Mouse (Mus musculus): ENCODE measurements around the gene Ccdc39. TPM values are rescaled to one million over a fixed set of nuclear protein-coding genes. Genes with fewer than 3 reads are reported as not detected.

Gene Ccdc39
- total RNA-seq, 2 experiments from 2014 or later = 27.4 to 28.1 TPM

- DNase-seq (ENCODE audit: extremely low spot score in 1 of 2, low spot score in 2 of 2) = no peak
- no peak for TF ChIP-seq CTCF (IDR thresholded peaks at IDR 0.05)
- intact Hi-C loops (cut with DNase I) = loop anchor here (10.0 kb wide), 2 partner anchors 364 to 1634 kb away; no protein-coding TSS in a partner anchor
- H3K27ac ChIP-seq = no peak overlapping the region
- H3K4me3 ChIP-seq = no peak overlapping the region
Observed at GRCm38 (mm10) chr3:33850856-33851255, 6.7 kb upstream of the Ccdc39 start.

DNA sequence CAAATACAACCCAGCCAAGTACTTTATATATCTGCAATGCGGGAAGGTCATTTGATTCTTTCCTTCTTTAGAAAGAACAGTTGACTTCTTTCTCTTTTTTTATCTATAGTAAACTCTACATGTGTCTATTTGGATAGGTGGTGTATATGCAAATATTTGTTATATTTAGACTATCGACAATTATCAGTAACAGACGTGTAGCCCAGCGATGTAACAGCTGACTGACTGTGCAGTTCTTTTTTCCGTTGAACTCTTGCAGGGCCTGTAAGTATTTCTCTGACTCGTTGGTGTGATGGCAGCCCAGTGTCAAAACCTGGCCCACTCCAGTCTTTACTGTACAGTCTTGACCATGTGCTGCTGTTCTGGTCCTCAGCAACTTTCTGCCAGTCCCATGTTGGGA is 2.5 kb upstream of the Ccdc39 start:
- no peak overlapping the region for H3K4me3 ChIP-seq
- H3K27ac ChIP-seq = no peak overlapping the region
- no peak for TF ChIP-seq CTCF (IDR thresholded peaks at IDR 0.05)
- intact Hi-C loops (cut with DNase I) = no loop called here
- no peak for DNase-seq (ENCODE audit: extremely low spot score in 1 of 2, low spot score in 2 of 2)

- no peak overlapping the region for H3K4me3 ChIP-seq
- no peak overlapping the region for H3K27ac ChIP-seq
- no peak for DNase-seq (ENCODE audit: extremely low spot score in 1 of 2, low spot score in 2 of 2)
- TF ChIP-seq CTCF (IDR thresholded peaks at IDR 0.05) = no peak
- intact Hi-C loops (cut with DNase I) = loop anchor here (10.0 kb wide), 1 partner anchor 206 kb away; no protein-coding TSS in a partner anchor
Observed at GRCm38 (mm10) chr3:33838877-33839276, 5.2 kb downstream of the Ccdc39 start.

- TF ChIP-seq CTCF (IDR thresholded peaks at IDR 0.05) = no peak
- no peak for DNase-seq (ENCODE audit: extremely low spot score in 1 of 2, low spot score in 2 of 2)
- Histone ChIP-seq H3K27ac (no peak overlapping the region), H3K4me3 (no peak overlapping the region)
- intact Hi-C loops (cut with DNase I) = loop anchor here (10.0 kb wide), 1 partner anchor 208 kb away; no protein-coding TSS in a partner anchor
Observed at GRCm38 (mm10) chr3:33836576-33836975, 7.5 kb downstream of the Ccdc39 start.

GRCm38 (mm10) chr3:33832351-33832750 is 11.8 kb downstream of the Ccdc39 start:
- intact Hi-C loops (cut with DNase I) = loop anchor here (10.0 kb wide), 1 partner anchor 212 kb away; no protein-coding TSS in a partner anchor
- no peak overlapping the region for H3K27ac ChIP-seq
- TF ChIP-seq CTCF (IDR thresholded peaks at IDR 0.05) = no peak
- no peak overlapping the region for H3K4me3 ChIP-seq
- DNase-seq (ENCODE audit: extremely low spot score in 1 of 2, low spot score in 2 of 2) = no peak

GRCm38 (mm10) chr3:33824135-33824946 is 19.8 kb downstream of the Ccdc39 start:
- H3K27ac ChIP-seq = no peak overlapping the region
- no peak for DNase-seq (ENCODE audit: extremely low spot score in 1 of 2, low spot score in 2 of 2)
- intact Hi-C loops (cut with DNase I) = loop anchor here (1.0 kb wide), 1 partner anchor 94 kb away; no protein-coding TSS in a partner anchor
- H3K4me3 ChIP-seq = no peak overlapping the region
- TF ChIP-seq CTCF (IDR thresholded peaks at IDR 0.05) = peak; percentile 93

GRCm38 (mm10) chr3:33807151-33807550 is 37.0 kb downstream of the Ccdc39 start:
- intact Hi-C loops (cut with DNase I) = no loop called here
- TF ChIP-seq CTCF (IDR thresholded peaks at IDR 0.05) = no peak
- Histone ChIP-seq H3K4me3 (no peak overlapping the region), H3K27ac (peak overlapping the region; percentile 13)
- DNase-seq (ENCODE audit: extremely low spot score in 1 of 2, low spot score in 2 of 2) = no peak

- H3K27ac ChIP-seq = peak overlapping the region; percentile 98
- peak overlapping the region; percentile 68 for H3K4me3 ChIP-seq
- no peak for DNase-seq (ENCODE audit: extremely low spot score in 1 of 2, low spot score in 2 of 2)
- no peak for TF ChIP-seq CTCF (IDR thresholded peaks at IDR 0.05)
- intact Hi-C loops (cut with DNase I) = no loop called here
Observed at GRCm38 (mm10) chr3:33800513-33800820, 43.6 kb downstream of the Ccdc39 start.

DNA sequence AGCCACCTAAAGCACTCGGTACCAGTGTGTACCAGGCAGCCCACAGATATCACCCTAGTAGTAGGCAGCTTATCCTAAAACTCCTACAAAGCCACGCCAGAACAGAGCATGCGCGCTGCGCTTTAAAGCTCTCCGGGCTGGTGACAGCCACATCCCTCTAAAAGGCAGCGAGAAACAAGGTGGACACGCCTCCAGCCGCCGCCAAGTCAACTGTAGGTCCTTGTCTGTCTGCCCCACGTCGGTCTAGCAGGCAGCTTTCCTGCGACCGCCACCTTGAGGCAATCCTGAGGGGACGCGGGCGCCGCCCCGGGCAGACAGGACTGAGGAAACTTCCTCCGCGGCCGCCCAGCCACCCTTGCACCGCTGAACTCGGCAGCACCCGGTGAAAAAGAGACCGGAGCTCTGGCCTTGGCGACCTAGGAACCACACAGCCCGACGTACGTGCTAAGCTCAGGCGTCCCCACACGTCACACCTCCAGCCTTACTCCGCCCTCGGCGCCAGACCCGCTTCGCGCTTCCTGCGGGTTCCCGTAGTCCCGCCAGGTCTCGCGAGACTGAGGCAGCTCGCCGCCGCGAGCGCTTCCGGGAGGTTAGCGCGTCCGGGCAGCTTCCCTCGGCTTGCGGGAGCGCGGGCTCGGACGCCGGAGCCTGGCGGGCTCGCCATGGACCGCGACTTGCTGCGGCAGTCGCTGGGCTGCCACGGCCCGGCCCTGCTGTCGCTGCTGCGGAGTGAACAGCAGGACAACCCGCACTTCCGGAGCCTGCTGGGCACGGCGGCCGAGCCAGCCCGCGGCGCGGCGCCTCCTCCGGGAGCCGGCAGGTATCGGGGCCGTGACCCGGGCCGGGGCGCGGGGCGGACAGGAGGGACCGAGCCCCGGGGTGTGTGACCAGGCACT is 44.2 kb downstream of the Ccdc39 start, which contains the start of gene Ttc14:
TSS of gene Ttc14 (plus strand) at position 216 of the 896 bp plus-strand sequence.
- intact Hi-C loops (cut with DNase I) = loop anchor here (2.0 kb wide), 1 partner anchor 1063 kb away; the partner anchor contains the start of genes Mrpl47 and Ndufb5
- Histone ChIP-seq H3K4me3 (peak within 1 kb of the TSS; percentile 68), H3K27ac (peak within 1 kb of the TSS; percentile 98)
- DNase-seq (ENCODE audit: extremely low spot score in 1 of 2, low spot score in 2 of 2) = peak; percentile 97 to 100
- peak; percentile 44 for TF ChIP-seq CTCF (IDR thresholded peaks at IDR 0.05)

DNA sequence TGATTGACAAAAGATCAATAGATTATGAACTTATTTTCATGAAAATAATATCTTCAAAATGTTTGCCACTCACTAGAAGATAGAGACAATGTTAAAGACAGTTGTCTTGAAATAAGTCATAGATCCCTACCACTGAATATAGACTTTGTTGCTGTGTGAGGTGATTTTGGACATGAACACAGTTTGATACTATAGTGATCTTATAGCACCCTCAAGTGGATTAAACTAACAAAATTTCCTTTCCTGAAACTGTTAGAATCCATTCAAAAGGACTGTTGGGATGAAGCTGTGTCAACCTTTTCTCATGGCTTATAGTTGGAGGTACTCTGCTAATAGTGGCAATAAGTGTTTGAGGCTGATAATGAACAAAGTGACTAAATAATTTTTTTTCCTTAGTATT is 53.1 kb downstream of the Ccdc39 start:
- peak; percentile 63 for TF ChIP-seq CTCF (IDR thresholded peaks at IDR 0.05)
- intact Hi-C loops (cut with DNase I) = loop anchor here (2.0 to 5.0 kb wide), 3 partner anchors 484 to 880 kb away; partner anchors contain the start of gene Pex5l
- no peak for DNase-seq (ENCODE audit: extremely low spot score in 1 of 2, low spot score in 2 of 2)
- H3K27ac ChIP-seq = no peak overlapping the region
- H3K4me3 ChIP-seq = no peak overlapping the region

Other genes starting within 250 kb of the Ccdc39 start
- gene Ttc14, start 44.5 kb downstream of the Ccdc39 start, total RNA-seq (2021) = 10 to 100 TPM; 87.3 to 91.6 TPM
- 10 to 100 TPM; 73.3 to 77.4 TPM for gene Fxr1, start 175.6 kb upstream of the Ccdc39 start, total RNA-seq (2021)
- 10 to 100 TPM; 39.9 to 48.8 TPM for gene Dnajc19, start 237.0 kb upstream of the Ccdc39 start, total RNA-seq (2021)

All from left cerebral cortex, adult 2 months (tissue).